Mouse (Mus musculus): ENCODE measurements around the gene Slc22a14. TPM values are rescaled to one million over a fixed set of nuclear protein-coding genes. Genes with fewer than 3 reads are reported as not detected.

Gene Slc22a14
- total RNA-seq, 1 experiment, result 0.45 TPM

- DNase-seq (ENCODE audit: low read depth, low spot score), result no peak
- Histone ChIP-seq H3K9ac (ENCODE audit: insufficient read depth, low read depth, low read length, poor library complexity, severe bottlenecking) (no peak overlapping the region), H3K36me3 (ENCODE audit: control insufficient read depth, insufficient read depth, low read length, poor library complexity, severe bottlenecking) (no peaks in the 10 kb centered on the region), H3K4me1 (ENCODE audit: control insufficient read depth in 2 of 2, insufficient read depth in 2 of 2, low read length in 2 of 2, poor library complexity in 1 of 2) (no peaks in the 10 kb centered on the region), H3K9me3 (ENCODE audit: control insufficient read depth, insufficient read depth, low read depth, low read length) (no peaks in the 10 kb centered on the region), H3K27ac (ENCODE audit: insufficient read depth, low read depth, low read length, poor library complexity, severe bottlenecking) (no peak overlapping the region), H3K4me3 (ENCODE audit: insufficient read depth in 1 of 2, low read depth in 1 of 2, low read length in 2 of 2, poor library complexity in 1 of 2, severe bottlenecking in 1 of 2) (no peak overlapping the region)
- in situ Hi-C loops (cut with MboI; ENCODE audit: low sequenced_read_pairs in 2 of 2, unreplicated experiment in 2 of 2), result no loop called here
- TF ChIP-seq ZNF384 (IDR thresholded peaks at IDR 0.05; ENCODE audit: low read depth, low read length) (no peak), MAFK (IDR thresholded peaks at IDR 0.05; ENCODE audit: insufficient read depth, low read depth, low read length) (no peak), HCFC1 (IDR thresholded peaks at IDR 0.05; ENCODE audit: borderline replicate concordance, insufficient read depth, low read length) (no peak), CHD2 (IDR thresholded peaks at IDR 0.05; ENCODE audit: low read depth, low read length) (no peak), ZC3H11A (IDR thresholded peaks at IDR 0.05; ENCODE audit: borderline replicate concordance, low read depth, low read length) (no peak)
These were observed 158.7 kb downstream of the Slc22a14 start for GRCm38 (mm10) chr9:119206666-119207065.

- Histone ChIP-seq H3K4me1 (ENCODE audit: control insufficient read depth in 2 of 2, insufficient read depth in 2 of 2, low read length in 2 of 2, poor library complexity in 1 of 2) (no peaks in the 10 kb centered on the region), H3K4me3 (ENCODE audit: insufficient read depth in 1 of 2, low read depth in 1 of 2, low read length in 2 of 2, poor library complexity in 1 of 2, severe bottlenecking in 1 of 2) (no peak overlapping the region), H3K36me3 (ENCODE audit: control insufficient read depth, insufficient read depth, low read length, poor library complexity, severe bottlenecking) (no peaks in the 10 kb centered on the region), H3K9me3 (ENCODE audit: control insufficient read depth, insufficient read depth, low read depth, low read length) (no peaks in the 10 kb centered on the region), H3K27ac (ENCODE audit: insufficient read depth, low read depth, low read length, poor library complexity, severe bottlenecking) (no peak overlapping the region), H3K9ac (ENCODE audit: insufficient read depth, low read depth, low read length, poor library complexity, severe bottlenecking) (no peak overlapping the region)
- DNase-seq (ENCODE audit: low read depth, low spot score), result no peak
- TF ChIP-seq HCFC1 (IDR thresholded peaks at IDR 0.05; ENCODE audit: borderline replicate concordance, insufficient read depth, low read length) (no peak), MAFK (IDR thresholded peaks at IDR 0.05; ENCODE audit: insufficient read depth, low read depth, low read length) (no peak), CHD2 (IDR thresholded peaks at IDR 0.05; ENCODE audit: low read depth, low read length) (no peak), ZC3H11A (IDR thresholded peaks at IDR 0.05; ENCODE audit: borderline replicate concordance, low read depth, low read length) (no peak)
- in situ Hi-C loops (cut with MboI; ENCODE audit: low sequenced_read_pairs in 2 of 2, unreplicated experiment in 2 of 2), result no loop called here
These were observed 159.6 kb downstream of the Slc22a14 start for GRCm38 (mm10) chr9:119205756-119206155.

GRCm38 (mm10) chr9:119203617-119204016 is 161.7 kb downstream of the Slc22a14 start:
- Histone ChIP-seq H3K9ac (ENCODE audit: insufficient read depth, low read depth, low read length, poor library complexity, severe bottlenecking) (no peak overlapping the region), H3K36me3 (ENCODE audit: control insufficient read depth, insufficient read depth, low read length, poor library complexity, severe bottlenecking) (no peaks in the 10 kb centered on the region), H3K27ac (ENCODE audit: insufficient read depth, low read depth, low read length, poor library complexity, severe bottlenecking) (no peak overlapping the region), H3K4me3 (ENCODE audit: insufficient read depth in 1 of 2, low read depth in 1 of 2, low read length in 2 of 2, poor library complexity in 1 of 2, severe bottlenecking in 1 of 2) (no peak overlapping the region), H3K4me1 (ENCODE audit: control insufficient read depth in 2 of 2, insufficient read depth in 2 of 2, low read length in 2 of 2, poor library complexity in 1 of 2) (no peaks in the 10 kb centered on the region), H3K9me3 (ENCODE audit: control insufficient read depth, insufficient read depth, low read depth, low read length) (no peaks in the 10 kb centered on the region)
- in situ Hi-C loops (cut with MboI; ENCODE audit: low sequenced_read_pairs in 2 of 2, unreplicated experiment in 2 of 2), result no loop called here
- no peak for DNase-seq (ENCODE audit: low read depth, low spot score)
- TF ChIP-seq ZC3H11A (IDR thresholded peaks at IDR 0.05; ENCODE audit: borderline replicate concordance, low read depth, low read length) (no peak), MAFK (IDR thresholded peaks at IDR 0.05; ENCODE audit: insufficient read depth, low read depth, low read length) (no peak), ZNF384 (IDR thresholded peaks at IDR 0.05; ENCODE audit: low read depth, low read length) (no peak), HCFC1 (IDR thresholded peaks at IDR 0.05; ENCODE audit: borderline replicate concordance, insufficient read depth, low read length) (no peak), CHD2 (IDR thresholded peaks at IDR 0.05; ENCODE audit: low read depth, low read length) (no peak)

- Histone ChIP-seq H3K9ac (ENCODE audit: insufficient read depth, low read depth, low read length, poor library complexity, severe bottlenecking) (no peak overlapping the region), H3K27ac (ENCODE audit: insufficient read depth, low read depth, low read length, poor library complexity, severe bottlenecking) (no peak overlapping the region), H3K4me1 (ENCODE audit: control insufficient read depth in 2 of 2, insufficient read depth in 2 of 2, low read length in 2 of 2, poor library complexity in 1 of 2) (no peaks in the 10 kb centered on the region), H3K9me3 (ENCODE audit: control insufficient read depth, insufficient read depth, low read depth, low read length) (no peaks in the 10 kb centered on the region), H3K4me3 (ENCODE audit: insufficient read depth in 1 of 2, low read depth in 1 of 2, low read length in 2 of 2, poor library complexity in 1 of 2, severe bottlenecking in 1 of 2) (no peak overlapping the region), H3K36me3 (ENCODE audit: control insufficient read depth, insufficient read depth, low read length, poor library complexity, severe bottlenecking) (no peaks in the 10 kb centered on the region)
- no peak for DNase-seq (ENCODE audit: low read depth, low spot score)
- no peak for TF ChIP-seq MAFK (IDR thresholded peaks at IDR 0.05; ENCODE audit: insufficient read depth, low read depth, low read length)
- no peak for TF ChIP-seq HCFC1 (IDR thresholded peaks at IDR 0.05; ENCODE audit: borderline replicate concordance, insufficient read depth, low read length)
- TF ChIP-seq CHD2 (IDR thresholded peaks at IDR 0.05; ENCODE audit: low read depth, low read length), result no peak
- no peak for TF ChIP-seq ZNF384 (IDR thresholded peaks at IDR 0.05; ENCODE audit: low read depth, low read length)
- TF ChIP-seq ZC3H11A (IDR thresholded peaks at IDR 0.05; ENCODE audit: borderline replicate concordance, low read depth, low read length), result no peak
- in situ Hi-C loops (cut with MboI; ENCODE audit: low sequenced_read_pairs in 2 of 2, unreplicated experiment in 2 of 2), result no loop called here
These were observed 163.7 kb downstream of the Slc22a14 start for GRCm38 (mm10) chr9:119201653-119202052.
